Mouse (Mus musculus): ENCODE data around the gene Dach2. TPM values are rescaled to one million over a fixed set of nuclear protein-coding genes. Genes with fewer than 3 reads are reported as not detected.
A peak's percentile ranks its signal among the peaks of the same experiment; 100 is the strongest.
"Not testable (repeated sequence)": the region's sequence is repeated elsewhere in the genome, so short reads cannot be mapped to it uniquely, and the experiment has no call there.

The Dach2 gene
- 6.5 and 6.9 TPM in 2 replicates for polyA plus RNA-seq (2015; fragmentation: Nextera tagmentation; extraction: Ambion mirVana)

DNA sequence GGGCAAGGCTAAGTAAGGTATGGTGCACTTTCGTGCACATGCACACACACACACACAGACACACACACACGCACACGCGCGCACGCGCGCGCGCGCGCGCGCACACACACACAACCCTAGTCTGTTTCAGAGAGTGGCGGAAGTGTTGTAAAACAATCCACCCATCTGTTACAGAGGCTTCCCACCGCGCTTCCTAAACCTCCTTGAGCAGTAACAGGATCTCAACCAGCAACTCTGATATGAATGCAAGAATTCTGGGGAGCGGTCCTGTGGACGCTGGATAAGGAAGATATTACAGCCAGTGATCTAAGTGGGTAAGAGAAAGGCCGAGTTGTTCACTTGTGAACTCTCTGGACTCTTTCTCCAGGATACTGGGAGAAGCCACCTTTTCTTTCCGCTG is at the start of gene Dach2:
Gene Dach2 (plus strand): TSS at position 107 of the 400 bp plus-strand sequence.
- Histone ChIP-seq H3K9ac (peak within 1 kb of the TSS; percentile 34), H3K4me2 (peak within 1 kb of the TSS; percentile 78), H3K4me3 (peak within 1 kb of the TSS; percentile 51), H3K36me3 (replicated peaks) (no peaks in the 10 kb centered on the region), H3K9me3 (no peaks in the 10 kb centered on the region), H3K27ac (no peak within 1 kb of the TSS), H3K4me1 (peaks cover 6% of the 10 kb centered on the region; the same call in 1 of the 2 replicates), H3K27me3 (replicated peaks) (no peaks in the 10 kb centered on the region)
- peak; percentile 51 for ATAC-seq (replicated peaks)
- 38% methylated on average over 21 of the region's 21 CpGs for WGBS

GRCm38 (mm10) chrX:113252427-113252826 is 44.9 kb upstream of the Dach2 start:
- not testable (repeated sequence) for H3K27ac ChIP-seq; H3K27me3 ChIP-seq (replicated peaks)
- WGBS, result 84% methylated on average over 2 of the region's 3 CpGs

GRCm38 (mm10) chrX:113298031-113298430 is 721 bp downstream of the Dach2 start:
- ATAC-seq (replicated peaks), result peak; percentile 99
- no peaks in the 10 kb centered on the region for H3K9me3 ChIP-seq
- peak overlapping the region; percentile 78 for H3K4me2 ChIP-seq
- peaks cover 6% of the 10 kb centered on the region; the same call in 1 of the 2 replicates for H3K4me1 ChIP-seq
- H3K4me3 ChIP-seq, result peak overlapping the region; percentile 51
- WGBS, result 22% methylated on average over 18 of the region's 18 CpGs
- no peaks in the 10 kb centered on the region for H3K27me3 ChIP-seq (replicated peaks)
- H3K9ac ChIP-seq, result peak overlapping the region; percentile 34
- H3K27ac ChIP-seq, result no peak overlapping the region
- no peaks in the 10 kb centered on the region for H3K36me3 ChIP-seq (replicated peaks)

More at GRCm38 (mm10) chrX:113252427-113252826, 44.9 kb upstream of the Dach2 start:
- not testable (repeated sequence) for H3K4me2 ChIP-seq; H3K9ac ChIP-seq; H3K4me3 ChIP-seq; H3K9me3 ChIP-seq; ATAC-seq (replicated peaks); H3K4me1 ChIP-seq; H3K36me3 ChIP-seq (replicated peaks)

DNA sequence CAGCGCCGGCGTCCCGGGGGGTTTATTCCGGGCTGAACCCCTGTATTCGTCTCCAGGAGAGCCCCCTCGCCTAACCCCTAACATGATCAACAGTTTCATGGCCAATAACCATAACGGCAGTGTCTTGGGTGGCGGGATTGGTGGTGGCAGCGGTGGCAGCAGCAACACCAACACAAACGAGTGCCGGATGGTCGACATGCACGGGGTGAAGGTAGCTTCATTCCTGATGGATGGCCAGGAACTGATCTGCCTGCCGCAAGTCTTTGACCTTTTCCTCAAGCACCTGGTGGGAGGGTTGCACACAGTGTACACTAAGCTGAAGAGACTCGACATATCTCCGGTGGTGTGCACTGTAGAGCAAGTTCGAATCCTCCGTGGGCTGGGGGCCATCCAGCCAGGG is 1.2 kb downstream of the Dach2 start:
- Histone ChIP-seq H3K27me3 (replicated peaks) (no peaks in the 10 kb centered on the region), H3K4me1 (peaks cover 6% of the 10 kb centered on the region; the same call in 1 of the 2 replicates), H3K36me3 (replicated peaks) (no peaks in the 10 kb centered on the region), H3K27ac (no peak overlapping the region), H3K4me3 (peak overlapping the region; percentile 51), H3K4me2 (peak overlapping the region; percentile 78), H3K9ac (peak overlapping the region; percentile 34), H3K9me3 (no peaks in the 10 kb centered on the region)
- WGBS, result 22% methylated on average over 19 of the region's 19 CpGs
- peak; percentile 53 for ATAC-seq (replicated peaks)

GRCm38 (mm10) chrX:113304323-113304722 is 7.0 kb downstream of the Dach2 start:
- Histone ChIP-seq H3K9ac (no peak overlapping the region), H3K4me3 (no peak overlapping the region), H3K9me3 (no peaks in the 10 kb centered on the region), H3K27me3 (replicated peaks) (no peaks in the 10 kb centered on the region), H3K4me1 (no peaks in the 10 kb centered on the region), H3K27ac (no peak overlapping the region), H3K4me2 (no peak overlapping the region), H3K36me3 (replicated peaks) (no peaks in the 10 kb centered on the region)
- WGBS, result 34% methylated on average over 4 of the region's 4 CpGs
- ATAC-seq (replicated peaks), result no peak

DNA sequence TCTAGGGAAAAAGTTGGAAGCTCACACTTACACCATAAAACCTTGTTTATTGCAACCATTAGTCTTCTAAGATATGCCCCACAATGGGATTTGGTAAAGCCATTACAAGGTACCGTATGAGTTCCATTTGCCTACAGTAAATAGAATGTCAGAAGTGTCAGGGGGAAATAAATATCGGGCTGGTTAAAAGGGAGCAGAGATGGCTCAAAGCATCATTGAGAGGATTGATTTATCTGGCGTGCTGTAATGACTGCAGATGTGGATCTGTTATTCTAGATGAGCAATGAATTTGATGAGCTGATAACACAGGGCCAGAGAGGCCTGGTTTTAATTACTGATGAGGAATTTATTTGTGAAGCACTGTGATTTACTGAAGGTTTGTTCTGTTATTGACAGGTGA is 40.8 kb downstream of the Dach2 start:
- 72% methylated on average over 3 of the region's 3 CpGs for WGBS
- no peak for ATAC-seq (replicated peaks)
- Histone ChIP-seq H3K9me3 (no peaks in the 10 kb centered on the region), H3K4me1 (no peaks in the 10 kb centered on the region), H3K4me2 (no peak overlapping the region), H3K27me3 (replicated peaks) (no peaks in the 10 kb centered on the region), H3K4me3 (no peak overlapping the region), H3K27ac (no peak overlapping the region), H3K36me3 (replicated peaks) (no peaks in the 10 kb centered on the region), H3K9ac (no peak overlapping the region)

GRCm38 (mm10) chrX:113394417-113394816 is 97.1 kb downstream of the Dach2 start:
- no peaks in the 10 kb centered on the region for H3K4me1 ChIP-seq

GRCm38 (mm10) chrX:113408756-113409155 is 111.4 kb downstream of the Dach2 start:
- H3K36me3 ChIP-seq (replicated peaks), result no peaks in the 10 kb centered on the region
- no peaks in the 10 kb centered on the region for H3K9me3 ChIP-seq
- H3K27me3 ChIP-seq (replicated peaks), result no peaks in the 10 kb centered on the region
- no peak overlapping the region for H3K4me3 ChIP-seq
- H3K4me2 ChIP-seq, result no peak overlapping the region
- H3K9ac ChIP-seq, result no peak overlapping the region
- no peak for ATAC-seq (replicated peaks)
- 92% methylated on average over 1 of the region's 1 CpGs for WGBS
- H3K27ac ChIP-seq, result no peak overlapping the region
- H3K4me1 ChIP-seq, result no peaks in the 10 kb centered on the region

More at GRCm38 (mm10) chrX:113394417-113394816, 97.1 kb downstream of the Dach2 start:
- no peaks in the 10 kb centered on the region for H3K27me3 ChIP-seq (replicated peaks)
- ATAC-seq (replicated peaks), result no peak
- H3K4me3 ChIP-seq, result no peak overlapping the region
- H3K9me3 ChIP-seq, result no peaks in the 10 kb centered on the region
- H3K36me3 ChIP-seq (replicated peaks), result no peaks in the 10 kb centered on the region
- WGBS, result 58% methylated on average over 3 of the region's 3 CpGs
- no peak overlapping the region for H3K4me2 ChIP-seq
- no peak overlapping the region for H3K9ac ChIP-seq
- H3K27ac ChIP-seq, result no peak overlapping the region

- H3K27me3 ChIP-seq (replicated peaks), result no peaks in the 10 kb centered on the region
- no peak for ATAC-seq (replicated peaks)
- no peaks in the 10 kb centered on the region for H3K9me3 ChIP-seq
- no peaks in the 10 kb centered on the region for H3K4me1 ChIP-seq
- H3K9ac ChIP-seq, result no peak overlapping the region
- no peak overlapping the region for H3K27ac ChIP-seq
- no peak overlapping the region for H3K4me2 ChIP-seq
- 39% methylated on average over 3 of the region's 3 CpGs for WGBS
- no peaks in the 10 kb centered on the region for H3K36me3 ChIP-seq (replicated peaks)
- H3K4me3 ChIP-seq, result no peak overlapping the region
Measured at GRCm38 (mm10) chrX:113421517-113422187, 124.3 kb downstream of the Dach2 start.

DNA sequence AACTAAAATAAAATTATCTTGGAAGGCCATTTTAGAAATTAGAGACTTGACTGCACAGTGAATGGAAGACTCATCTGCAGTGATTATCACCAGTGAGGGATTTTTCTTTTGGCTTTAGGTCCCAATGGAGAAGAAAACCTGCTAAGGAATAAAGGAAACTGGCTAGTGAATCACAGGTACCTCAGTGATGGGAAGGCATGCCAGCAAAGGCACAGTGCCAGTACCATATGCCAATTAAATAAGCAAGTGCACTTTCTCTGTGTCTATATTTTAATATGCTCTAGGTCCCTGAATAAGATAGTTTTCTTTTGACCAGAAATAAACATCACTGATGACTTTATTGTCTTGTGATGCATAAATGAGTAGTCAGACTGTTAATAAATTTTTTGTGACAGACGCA is 184.8 kb downstream of the Dach2 start:
- WGBS, result 76% methylated on average over 1 of the region's 1 CpGs
- Histone ChIP-seq H3K9me3 (no peaks in the 10 kb centered on the region), H3K36me3 (replicated peaks) (no peaks in the 10 kb centered on the region), H3K27me3 (replicated peaks) (no peaks in the 10 kb centered on the region), H3K9ac (no peak overlapping the region), H3K27ac (no peak overlapping the region), H3K4me2 (no peak overlapping the region), H3K4me1 (no peaks in the 10 kb centered on the region), H3K4me3 (no peak overlapping the region)
- ATAC-seq (replicated peaks), result no peak

- Histone ChIP-seq H3K9ac (no peak overlapping the region), H3K4me3 (no peak overlapping the region), H3K4me1 (no peaks in the 10 kb centered on the region), H3K9me3 (no peaks in the 10 kb centered on the region), H3K27me3 (replicated peaks) (no peaks in the 10 kb centered on the region), H3K4me2 (no peak overlapping the region), H3K27ac (no peak overlapping the region), H3K36me3 (replicated peaks) (no peaks in the 10 kb centered on the region)
- ATAC-seq (replicated peaks), result no peak
- WGBS, result 88% methylated on average over 3 of the region's 3 CpGs
Measured at GRCm38 (mm10) chrX:113545106-113545505, 247.8 kb downstream of the Dach2 start.

DNA sequence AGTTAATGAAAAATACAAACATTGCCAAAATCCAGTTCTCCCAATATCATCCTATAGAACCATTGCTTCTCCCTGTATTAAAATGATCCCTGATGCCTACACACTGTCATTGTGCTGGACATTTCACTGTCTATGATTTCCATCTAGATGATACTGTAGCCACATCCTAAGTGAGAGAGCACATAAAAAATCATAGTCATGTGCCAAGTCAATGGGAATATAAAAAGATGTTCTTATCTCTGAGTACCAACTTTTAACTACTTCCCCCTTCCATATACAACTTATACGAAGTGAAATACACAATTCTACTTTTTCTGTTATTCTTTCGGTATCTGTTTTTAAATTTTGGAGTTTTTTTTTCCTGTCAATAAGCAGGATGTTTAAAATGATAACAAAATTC is 266.6 kb downstream of the Dach2 start:
- H3K9me3 ChIP-seq, result no peaks in the 10 kb centered on the region
- no peak overlapping the region for H3K4me2 ChIP-seq
- 80% methylated on average over 2 of the region's 2 CpGs for WGBS
- H3K27ac ChIP-seq, result no peak overlapping the region
- H3K9ac ChIP-seq, result no peak overlapping the region
- no peak for ATAC-seq (replicated peaks)
- no peak overlapping the region for H3K4me3 ChIP-seq
- no peaks in the 10 kb centered on the region for H3K27me3 ChIP-seq (replicated peaks)
- no peaks in the 10 kb centered on the region for H3K36me3 ChIP-seq (replicated peaks)
- no peaks in the 10 kb centered on the region for H3K4me1 ChIP-seq

DNA sequence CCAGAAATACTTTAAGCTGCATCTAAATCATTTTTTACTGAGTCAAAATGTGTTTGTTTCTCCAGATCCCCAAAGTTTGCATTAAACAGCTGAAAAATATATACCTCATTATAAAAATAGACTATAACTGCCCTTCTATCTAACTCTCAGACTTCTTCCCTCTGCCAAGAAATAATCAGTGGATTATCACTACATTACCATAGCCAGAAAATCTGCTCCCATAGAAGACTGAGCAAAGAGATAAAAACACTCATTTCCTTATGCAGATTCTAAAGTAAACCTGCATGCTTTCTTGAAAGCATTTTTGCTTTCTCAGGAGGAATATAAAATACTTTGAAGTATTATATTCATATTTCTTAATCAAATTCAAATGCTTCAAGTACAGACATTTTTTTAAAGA is 368.8 kb downstream of the Dach2 start:
- Histone ChIP-seq H3K27ac (no peak overlapping the region), H3K27me3 (replicated peaks) (no peaks in the 10 kb centered on the region), H3K9me3 (no peaks in the 10 kb centered on the region), H3K9ac (no peak overlapping the region), H3K4me2 (no peak overlapping the region), H3K36me3 (replicated peaks) (no peaks in the 10 kb centered on the region), H3K4me1 (no peaks in the 10 kb centered on the region), H3K4me3 (no peak overlapping the region)
- ATAC-seq (replicated peaks), result no peak
